Mouse (Mus musculus): ENCODE data around the gene Acap2.

DNA sequence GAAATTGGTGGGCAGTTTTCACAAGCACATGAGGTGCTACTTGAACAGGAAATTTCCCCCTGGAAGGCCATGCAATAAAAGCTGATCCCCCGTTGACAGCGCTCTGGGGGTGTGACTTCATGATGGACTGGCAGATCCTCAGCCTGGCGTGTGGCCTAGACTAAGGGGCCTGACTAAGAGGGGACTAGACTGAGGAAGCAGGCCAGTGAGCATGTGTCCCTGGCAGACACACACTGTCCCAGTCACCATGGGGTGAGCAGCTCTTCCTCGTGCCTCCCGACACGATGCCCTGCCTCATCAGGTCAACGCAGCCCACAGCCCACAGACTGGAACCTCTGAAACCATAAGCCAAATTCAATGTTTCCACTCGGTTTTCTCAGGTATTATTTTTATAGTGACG lies 18.5 kb downstream of the Acap2 start:
- TF ChIP-seq CTCF (IDR thresholded peaks at IDR 0.05 in 2 of 3, conservative IDR thresholded peaks at IDR 0.05 in 1 of 3; ENCODE audit: control insufficient read depth in 1 of 3, insufficient read depth in 1 of 3, low read depth in 2 of 3, low read length in 3 of 3, poor library complexity in 1 of 3, severe bottlenecking in 1 of 3): no peak
- no peak for TF ChIP-seq MAX (IDR thresholded peaks at IDR 0.05; ENCODE audit: low read length)
- no peak for TF ChIP-seq CHD1 (IDR thresholded peaks at IDR 0.05; ENCODE audit: low read depth, low read length)
- TF ChIP-seq ELF1 (IDR thresholded peaks at IDR 0.05; ENCODE audit: low read depth, low read length): no peak
- TF ChIP-seq POLR2A (IDR thresholded peaks at IDR 0.05; ENCODE audit: control insufficient read depth in 1 of 2, insufficient read depth in 1 of 2, low read depth in 1 of 2, low read length in 2 of 2, poor library complexity in 1 of 2): no peak
- no peak for TF ChIP-seq GATA1 (IDR thresholded peaks at IDR 0.05; ENCODE audit: low read depth, low read length)
- no peak for TF ChIP-seq POLR2AphosphoS2 (IDR thresholded peaks at IDR 0.05; ENCODE audit: low read length)
- no peak for TF ChIP-seq ZKSCAN1 (IDR thresholded peaks at IDR 0.05; ENCODE audit: low read depth, low read length)
- no peak for TF ChIP-seq KAT2A (conservative IDR thresholded peaks at IDR 0.05; ENCODE audit: low read depth, low read length)
- TF ChIP-seq EP300 (IDR thresholded peaks at IDR 0.05; ENCODE audit: low read depth in 1 of 2, low read length in 2 of 2): no peak
- TF ChIP-seq TCF12 (IDR thresholded peaks at IDR 0.05; ENCODE audit: low read depth, low read length): no peak
- no peak for TF ChIP-seq MYB (IDR thresholded peaks at IDR 0.05; ENCODE audit: low read depth, low read length)
- no peak for TF ChIP-seq MYC (IDR thresholded peaks at IDR 0.05; ENCODE audit: low read depth, low read length)
